Mouse (Mus musculus) embryonic fibroblast, embryonic 13.5 days (primary cell): ENCODE results near the gene Scnn1a.

Experiments used
- CTCF ChIP-seq: IDR thresholded peaks from 2 replicates; pipeline ENCODE4 v1.5.1; 2011; ENCODE audit warnings: mild to moderate bottlenecking, control low read depth, low read length, moderate library complexity, borderline replicate concordance; ENCODE audit not compliant: insufficient read depth
- POLR2A ChIP-seq: IDR thresholded peaks from 2 replicates; pipeline ENCODE4 v1.6.1; 2011; ENCODE audit warnings: low read depth, mild to moderate bottlenecking, control low read depth, low read length, moderate library complexity

GRCm38 (mm10) chr6:125288730-125289129 lies 31.7 kb upstream of the Scnn1a start:
- TF ChIP-seq CTCF: no peak
- TF ChIP-seq POLR2A: no peak
